Mouse (Mus musculus) adrenal gland, adult 2 months (tissue): ENCODE data around the gene Tmppe. TPM values are rescaled to one million over a fixed set of nuclear protein-coding genes. Genes with fewer than 3 reads are reported as not detected.

ENCODE experiments used
- DNase-seq: peaks from one replicate; pipeline ENCODE4 v3.0.0; 2021
- polyA plus RNA-seq: library from polyadenylated mRNA; depleted of rRNA; stranded (reverse); fragments of >200 nt; gene quantifications from 2 replicates; pipeline ENCODE4 v1.2.3, GENCODE M21; 2012; rRNA removed
- total RNA-seq, 2 experiments: library from RNA; stranded (reverse); gene quantifications; 2 replicates each; pipeline ENCODE4 v1.2.3; 2021

Tmppe gene
- total and polyA plus RNA-seq, 3 experiments, result 5.3 to 7.7 (median 7.1) TPM

DNA sequence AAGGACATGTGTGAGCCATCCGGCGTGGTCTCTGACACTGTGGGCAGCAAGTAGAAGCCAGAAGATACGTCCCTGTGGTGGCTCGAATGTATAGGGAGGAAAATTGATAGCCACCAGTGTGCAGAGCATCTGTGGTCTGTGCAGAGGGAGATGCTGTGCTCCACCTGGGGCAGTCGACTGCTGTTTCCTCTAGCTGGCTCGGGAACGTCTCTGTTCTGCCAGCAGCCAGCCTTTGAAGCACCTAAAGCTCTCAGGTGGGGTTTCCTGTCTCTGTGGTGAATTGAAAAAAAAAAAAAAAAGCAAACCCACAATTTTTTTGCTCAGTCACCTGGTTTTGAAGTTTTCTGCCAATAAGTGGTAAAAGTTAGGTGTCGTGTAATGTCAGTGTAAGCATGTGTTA is 42.4 kb downstream of the Tmppe start:
- no peak for DNase-seq

DNA sequence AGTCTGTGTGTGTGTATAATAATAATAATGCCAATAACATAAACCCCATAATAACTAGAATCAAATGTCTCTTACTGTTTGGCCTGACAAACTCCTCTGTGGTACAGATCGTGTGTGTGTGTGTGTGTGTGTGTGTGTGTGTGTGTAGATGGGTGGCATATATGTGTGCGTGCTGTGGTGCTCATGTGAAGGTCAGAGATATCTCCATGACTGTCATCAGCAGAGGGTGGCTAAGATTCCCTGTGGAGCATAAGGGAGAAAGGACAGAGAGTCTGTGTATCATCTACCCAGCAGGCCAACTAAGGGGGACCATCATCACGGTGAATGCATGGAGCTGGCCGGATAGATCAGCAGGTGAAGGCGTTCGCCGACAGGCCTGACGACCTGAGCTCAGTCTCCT is 46.0 kb downstream of the Tmppe start:
- no peak for DNase-seq

DNA sequence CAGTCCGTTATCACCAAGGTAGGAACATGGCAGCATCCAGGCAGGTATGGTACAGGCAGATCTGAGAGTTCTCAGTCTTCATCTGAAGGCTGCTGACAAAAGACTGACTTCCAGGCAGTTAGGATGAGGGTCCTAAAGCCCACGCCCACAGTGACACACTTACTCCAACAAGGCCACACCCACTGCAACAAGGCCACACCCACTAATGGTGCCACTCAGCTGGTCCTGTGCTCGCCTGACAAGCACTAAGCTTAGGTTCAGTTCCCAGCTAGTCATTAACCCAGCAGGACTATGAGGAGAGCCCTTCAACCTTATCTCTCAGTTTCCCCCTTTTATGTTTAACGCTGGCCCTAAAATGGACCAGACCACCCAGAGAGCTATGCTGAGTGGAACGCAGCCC is 47.8 kb downstream of the Tmppe start:
- no peak for DNase-seq

DNA sequence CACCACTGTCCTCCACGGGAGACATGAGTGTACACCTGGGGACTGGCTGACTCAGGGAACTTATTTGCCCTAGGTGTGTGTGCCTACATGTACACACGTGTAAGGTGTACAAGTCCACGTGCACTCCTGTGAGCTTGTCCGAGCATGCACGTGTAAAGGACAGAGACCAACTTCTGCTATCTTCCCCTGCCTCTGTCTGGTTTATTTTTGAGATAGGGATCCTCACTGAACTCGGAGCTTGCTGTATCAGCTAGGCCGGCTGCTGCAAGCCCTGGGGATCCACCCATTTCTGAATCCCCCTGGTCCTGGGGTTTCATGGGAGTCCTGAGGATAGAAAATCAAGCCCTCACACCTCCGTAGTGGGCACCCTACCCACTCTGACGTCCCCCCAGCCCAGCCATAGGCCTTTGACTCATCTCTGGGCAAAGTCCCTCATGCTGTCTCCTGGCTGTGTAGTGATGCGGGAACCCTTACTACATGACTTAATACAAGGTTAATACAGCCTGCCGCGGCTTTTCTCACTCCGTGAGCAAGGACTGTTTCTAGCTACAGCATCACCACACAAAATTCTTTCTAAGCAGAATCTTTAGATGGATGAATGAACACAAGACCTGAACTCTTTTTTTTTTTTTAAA is 48.3 kb downstream of the Tmppe start:
- DNase-seq, result no peak

DNA sequence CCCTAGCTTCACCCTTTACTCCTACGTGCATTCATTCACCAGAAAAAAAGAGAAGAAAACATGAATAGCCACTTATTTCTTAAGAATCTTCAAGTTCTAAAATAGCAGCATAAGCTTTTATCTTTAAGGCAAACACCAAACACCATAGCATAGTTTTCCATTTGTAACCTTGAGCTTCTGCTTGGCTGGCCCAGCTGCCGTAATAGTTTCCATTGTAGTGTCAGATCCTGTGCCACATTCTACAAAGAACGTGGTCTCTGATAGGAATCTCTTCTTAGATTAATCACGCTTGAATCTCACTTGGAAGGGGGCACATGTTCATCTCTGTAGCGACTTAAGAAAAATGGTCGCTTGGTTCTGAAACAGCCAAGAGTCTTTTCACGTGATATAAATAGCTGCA is 50.7 kb downstream of the Tmppe start:
- no peak for DNase-seq

DNA sequence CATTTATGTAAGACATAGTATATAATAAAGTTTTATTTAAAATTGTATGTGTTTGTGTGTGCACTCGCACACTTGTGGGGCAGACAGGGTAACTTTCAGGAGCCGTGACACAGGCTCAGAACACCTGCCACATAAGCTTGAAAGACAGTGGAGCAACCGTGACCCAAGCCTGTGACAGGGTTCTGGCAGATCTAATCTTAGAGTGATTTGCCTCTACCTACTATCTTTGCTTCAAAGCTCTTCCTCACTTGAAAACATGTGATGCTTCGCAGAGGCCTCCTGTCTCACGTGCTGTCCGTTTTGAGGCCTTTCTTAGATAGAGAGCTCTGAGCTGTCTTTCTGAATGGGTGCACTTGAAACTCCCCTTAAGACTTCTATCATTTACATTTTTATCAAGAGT is 51.5 kb downstream of the Tmppe start:
- no peak for DNase-seq

DNA sequence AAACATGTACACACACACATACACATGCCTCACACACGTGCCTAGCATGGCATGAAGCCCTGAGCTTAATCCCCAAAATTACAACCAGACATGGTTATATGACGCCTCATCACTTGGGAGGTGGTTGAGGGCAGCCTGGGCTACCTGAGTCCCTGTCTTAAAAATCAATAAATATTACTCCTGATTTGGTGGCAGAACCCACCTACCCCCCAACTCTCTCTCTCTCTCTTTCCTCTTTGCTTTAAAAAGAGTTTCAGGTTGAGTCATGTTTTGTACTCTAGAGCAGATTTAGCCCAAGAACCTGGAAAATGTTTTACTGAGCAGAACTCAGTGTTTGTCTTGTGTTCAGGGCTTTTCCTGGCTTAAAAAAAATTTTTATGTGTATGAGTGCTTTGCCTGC is 54.5 kb downstream of the Tmppe start:
- no peak for DNase-seq

Other genes with a start within 250 kb of the Tmppe start
- not detected for gene Bcl2a1c, start 71.0 kb upstream of the Tmppe start, total RNA-seq
- gene Bcl2a1c, start 71.0 kb upstream of the Tmppe start, polyA plus RNA-seq, result not detected in 2 replicates
- 100 to 1,000 TPM; 102 to 103 TPM for gene Crtap, start 10.4 kb upstream of the Tmppe start, total RNA-seq
- 405 and 495 TPM in 2 replicates for gene Crtap, start 10.4 kb upstream of the Tmppe start, polyA plus RNA-seq
- 10 to 100 TPM; 30.9 to 34.1 TPM for gene Glb1, start within 50 bp of the Tmppe start, total RNA-seq
- gene Glb1, start within 50 bp of the Tmppe start, polyA plus RNA-seq, result 30.8 and 42.0 TPM in 2 replicates
- gene Ccr4, start 103.8 kb downstream of the Tmppe start, total RNA-seq, result not detected
- not detected in 2 replicates for gene Ccr4, start 103.8 kb downstream of the Tmppe start, polyA plus RNA-seq
- under 1 TPM in 1 of 2 experiments, not detected in 1; 0.40 TPM for gene C130032M10Rik, start 114.6 kb downstream of the Tmppe start, total RNA-seq
- 0.75 TPM in 1 of 2 replicates, not detected in the other for gene C130032M10Rik, start 114.6 kb downstream of the Tmppe start, polyA plus RNA-seq
- not detected for gene Trim71, start 163.3 kb downstream of the Tmppe start, total RNA-seq
- gene Trim71, start 163.3 kb downstream of the Tmppe start, polyA plus RNA-seq, result 0.01 TPM in 1 of 2 replicates, not detected in the other
- 10 to 100 TPM; 31.9 to 36.2 TPM for gene Cnot10, start 239.1 kb downstream of the Tmppe start, total RNA-seq
- gene Cnot10, start 239.1 kb downstream of the Tmppe start, polyA plus RNA-seq, result 13.8 and 16.8 TPM in 2 replicates